Mouse (Mus musculus) thymus, adult 2 months (tissue): ENCODE measurements at regions not wholly inside any gene's neighbourhood (a gene's known extent, or its start where the extent isn't known, plus 50 kb on each side); places are given as distances from the start of the nearest gene placed in this dataset.

Experiments used
- DNase-seq: peaks from one replicate; pipeline ENCODE4 v3.0.0; 2021
- H3K27ac ChIP-seq: fragments of 200-500 bp; 2 replicates; pipeline ENCODE4 v1.5.1; 2012; ENCODE audit warnings: low read length, control low read depth; ENCODE audit not compliant: control insufficient read depth, insufficient read depth
- H3K27me3 ChIP-seq: fragments of 200-500 bp; 2 replicates; pipeline ENCODE4 v1.6.1; 2012; ENCODE audit warnings: mild to moderate bottlenecking, low read length, moderate library complexity, mixed read lengths; ENCODE audit not compliant: control insufficient read depth, insufficient read depth
- H3K36me3 ChIP-seq: fragments of 200-500 bp; 2 replicates; pipeline ENCODE4 v1.6.1; 2012; ENCODE audit warnings: mild to moderate bottlenecking, low read length, moderate library complexity; ENCODE audit not compliant: control insufficient read depth, insufficient read depth
- H3K4me1 ChIP-seq: fragments of 200-500 bp; replicated peaks from 2 replicates; pipeline ENCODE4 v1.6.1; 2012; ENCODE audit warnings: low read length; ENCODE audit not compliant: control insufficient read depth, insufficient read depth
- H3K4me3 ChIP-seq: fragments of 200-500 bp; 2 replicates; pipeline ENCODE4 v1.5.1; 2012; ENCODE audit warnings: mild to moderate bottlenecking, low read length, control low read depth, moderate library complexity; ENCODE audit not compliant: control insufficient read depth, insufficient read depth
- CTCF ChIP-seq: fragments of 200-500 bp; IDR thresholded peaks from 2 replicates; pipeline ENCODE4 v1.5.1; 2012; ENCODE audit warnings: mild to moderate bottlenecking, control low read depth, low read length, moderate library complexity, borderline replicate concordance; ENCODE audit not compliant: control insufficient read depth, poor library complexity, insufficient read depth; ENCODE audit errors: extremely low read depth
- POLR2A ChIP-seq: fragments of 200-500 bp; IDR thresholded peaks from 2 replicates; pipeline ENCODE4 v1.6.1; 2012; ENCODE audit warnings: mild to moderate bottlenecking, low read length, control low read depth, moderate library complexity; ENCODE audit not compliant: control insufficient read depth, poor library complexity, insufficient read depth; ENCODE audit errors: extremely low read depth
- WGBS: fragments of 180-500 bp; shearing (Covaris S2); methylation state at CpG from one replicate; pipeline ENCODE4 v1.1.7; 2018; 5-methylcytosine and 5-hydroxymethylcytosine counted together

DNA sequence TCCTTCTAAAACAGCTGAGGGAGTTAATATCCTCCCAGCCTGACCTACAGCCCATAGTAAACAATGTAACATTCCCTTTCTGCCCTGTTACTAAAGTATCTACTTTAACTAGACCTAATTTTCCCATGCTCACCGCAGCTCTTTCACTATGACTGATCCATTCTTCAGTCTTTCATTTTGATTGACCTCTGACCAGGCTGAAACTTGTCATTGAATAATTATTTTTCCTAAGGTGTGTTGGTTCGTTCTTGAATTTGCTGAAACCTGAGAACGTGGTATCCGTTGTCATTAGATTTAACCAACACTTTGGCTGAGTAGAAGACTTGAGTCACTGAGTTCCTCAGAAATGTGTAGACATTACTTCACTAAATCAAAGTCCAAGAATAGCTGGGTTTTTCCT is 168.7 kb downstream of the Sptssa start:
- no peak for TF ChIP-seq POLR2A
- TF ChIP-seq CTCF: no peak
- Histone ChIP-seq H3K4me3 (no peak overlapping the region), H3K27ac (no peak overlapping the region), H3K36me3 (no peaks in the 10 kb centered on the region), H3K27me3 (no peaks in the 10 kb centered on the region), H3K4me1 (no peaks in the 10 kb centered on the region)
- DNase-seq: no peak
- 91% methylated on average over 4 of the region's 4 CpGs for WGBS

DNA sequence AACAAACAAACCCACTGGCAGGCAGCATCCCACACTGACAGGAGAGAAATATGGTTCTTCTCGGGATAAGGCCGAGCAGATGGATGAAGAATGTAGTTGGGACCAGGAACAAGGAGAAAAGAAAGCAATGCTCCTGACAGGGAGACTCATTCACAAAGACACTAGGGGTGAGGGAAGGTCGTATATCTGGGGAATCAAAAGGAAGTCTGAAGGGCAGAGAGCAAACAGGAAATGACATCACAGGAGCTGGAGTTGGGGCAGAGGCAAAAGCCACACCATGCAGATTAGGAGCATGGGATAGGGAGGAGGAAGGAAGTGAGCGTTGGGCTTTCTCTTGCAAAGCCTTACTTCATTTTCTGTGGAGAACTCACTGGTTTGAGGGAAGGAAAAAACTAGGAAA is 174.4 kb downstream of the Sptssa start:
- no peaks in the 10 kb centered on the region for H3K36me3 ChIP-seq
- no peak overlapping the region for H3K27ac ChIP-seq
- no peaks in the 10 kb centered on the region for H3K27me3 ChIP-seq
- 55% methylated on average over 4 of the region's 4 CpGs for WGBS
- DNase-seq: no peak
- H3K4me3 ChIP-seq: no peak overlapping the region
- TF ChIP-seq POLR2A (no peak), CTCF (no peak)
- no peaks in the 10 kb centered on the region for H3K4me1 ChIP-seq

DNA sequence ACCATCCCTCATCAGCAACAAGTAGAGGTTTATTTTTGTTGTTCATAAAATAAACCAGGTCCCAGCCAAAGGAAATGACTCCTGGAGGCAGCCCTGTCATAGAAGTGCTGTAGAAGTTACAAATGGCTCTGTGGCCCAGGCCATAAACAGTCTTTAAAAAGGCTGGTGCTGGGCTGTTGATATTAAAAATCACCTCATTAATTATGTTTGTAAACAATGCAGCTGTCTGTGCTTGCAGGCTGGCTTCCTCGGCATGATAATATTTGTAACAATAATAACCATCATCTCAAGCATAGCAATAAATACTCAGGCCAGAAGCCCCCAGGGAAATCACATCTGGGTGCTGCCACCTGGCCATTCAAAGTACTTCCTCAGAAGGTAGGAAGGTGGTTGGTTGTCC is 176.5 kb downstream of the Sptssa start:
- H3K36me3 ChIP-seq: no peaks in the 10 kb centered on the region
- 83% methylated on average over 1 of the region's 1 CpGs for WGBS
- H3K27me3 ChIP-seq: no peaks in the 10 kb centered on the region

DNA sequence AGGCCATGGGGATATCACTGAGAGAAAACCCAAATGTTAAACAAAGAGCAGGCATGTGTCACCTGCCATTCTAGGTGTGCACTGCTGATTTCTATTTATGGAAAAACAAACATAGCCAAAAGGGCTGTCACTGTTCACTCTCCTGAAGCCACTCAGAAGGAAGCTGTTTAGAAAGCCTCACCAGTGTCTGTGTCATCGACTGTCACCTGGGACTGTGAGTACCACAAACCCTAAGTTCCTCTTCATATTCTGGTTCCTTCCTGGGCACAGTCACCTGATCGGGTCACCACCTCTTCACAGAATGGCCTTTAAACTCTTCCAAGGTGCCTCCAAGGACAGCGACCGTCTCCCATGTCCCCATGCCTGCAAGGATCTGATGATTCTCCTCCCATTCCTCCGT is 183.5 kb downstream of the Sptssa start:
- Histone ChIP-seq H3K36me3 (no peaks in the 10 kb centered on the region), H3K27me3 (no peaks in the 10 kb centered on the region), H3K4me1 (no peaks in the 10 kb centered on the region), H3K27ac (no peak overlapping the region), H3K4me3 (no peak overlapping the region)
- no peak for DNase-seq
- WGBS: 54% methylated on average over 5 of the region's 5 CpGs
- TF ChIP-seq POLR2A: no peak
- TF ChIP-seq CTCF: no peak

More for the DNA sequence above, 176.5 kb downstream of the Sptssa start:
- H3K4me3 ChIP-seq: no peak overlapping the region
- H3K4me1 ChIP-seq: no peaks in the 10 kb centered on the region
- no peak for DNase-seq
- no peak for TF ChIP-seq CTCF
- no peak for TF ChIP-seq POLR2A
- no peak overlapping the region for H3K27ac ChIP-seq

DNA sequence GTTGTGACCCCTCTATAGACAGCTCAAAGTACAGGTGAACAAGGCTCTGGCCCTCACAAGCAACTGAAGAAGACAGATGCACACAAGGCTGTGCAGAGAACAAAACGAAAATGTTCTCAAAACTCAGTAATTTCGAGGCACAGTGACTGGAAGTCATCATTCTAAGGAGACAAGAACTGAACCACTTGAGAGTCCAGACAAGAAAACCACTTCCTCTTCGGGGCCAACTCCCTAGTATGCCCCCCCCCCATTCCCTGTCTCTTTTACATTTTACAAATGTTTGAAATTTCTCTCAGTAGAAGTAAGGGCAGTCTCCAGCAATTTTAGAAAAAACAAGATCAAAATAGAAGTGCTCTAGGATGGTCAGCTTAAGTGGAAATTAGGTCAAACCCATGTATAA is 184.0 kb downstream of the Sptssa start:
- no peak overlapping the region for H3K4me3 ChIP-seq
- H3K27me3 ChIP-seq: no peaks in the 10 kb centered on the region
- TF ChIP-seq CTCF (no peak), POLR2A (no peak)
- no peaks in the 10 kb centered on the region for H3K36me3 ChIP-seq
- H3K27ac ChIP-seq: no peak overlapping the region
- DNase-seq: no peak
- no peaks in the 10 kb centered on the region for H3K4me1 ChIP-seq
- 3% methylated on average over 3 of the region's 3 CpGs for WGBS

DNA sequence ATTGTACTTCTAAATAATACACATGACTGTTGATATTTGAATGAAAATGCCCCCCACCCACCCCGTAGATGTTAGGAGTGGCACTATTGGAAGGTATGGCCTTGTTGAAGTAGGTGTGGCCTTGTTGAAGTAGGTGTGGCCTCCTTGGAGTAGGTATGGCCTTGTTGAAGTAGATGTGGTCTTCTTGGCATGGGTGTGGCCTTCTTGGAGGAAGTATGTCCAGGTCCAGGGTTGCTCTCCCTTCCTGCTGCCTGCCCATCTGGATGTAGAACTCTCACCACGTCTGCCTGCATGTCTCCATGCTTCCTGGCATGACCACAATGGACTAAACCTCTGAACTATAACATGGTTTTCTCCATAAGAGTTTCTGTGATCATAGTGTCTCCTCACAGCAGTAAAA is 188.7 kb downstream of the Sptssa start:
- no peak for TF ChIP-seq CTCF
- TF ChIP-seq POLR2A: no peak
- no peak for DNase-seq
- Histone ChIP-seq H3K27me3 (no peaks in the 10 kb centered on the region), H3K27ac (no peak overlapping the region), H3K36me3 (no peaks in the 10 kb centered on the region), H3K4me1 (no peaks in the 10 kb centered on the region), H3K4me3 (no peak overlapping the region)
- WGBS: 66% methylated on average over 2 of the region's 2 CpGs

DNA sequence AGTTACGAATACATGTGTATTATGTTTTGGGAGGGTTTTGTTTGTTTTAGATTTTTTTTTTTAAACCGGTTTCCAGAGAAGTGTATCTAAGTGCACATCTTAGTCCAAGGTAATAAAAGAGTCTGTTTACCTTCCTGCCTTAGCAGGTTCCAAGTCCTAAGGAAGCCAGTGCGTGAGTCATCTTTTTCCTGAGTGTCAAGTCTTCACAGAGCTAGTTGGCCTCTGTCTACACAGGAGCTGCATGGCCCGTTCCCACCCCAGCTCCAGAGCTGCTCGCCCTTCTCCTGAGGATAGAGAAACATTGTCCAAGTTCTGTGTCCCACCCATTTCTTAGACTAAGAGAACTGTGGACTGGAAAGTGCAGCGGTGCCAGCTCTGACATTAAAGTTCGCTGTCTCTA is 192.6 kb downstream of the Sptssa start:
- no peak for TF ChIP-seq POLR2A
- no peak for TF ChIP-seq CTCF
- WGBS: 95% methylated on average over 7 of the region's 7 CpGs
- no peaks in the 10 kb centered on the region for H3K27me3 ChIP-seq
- no peak overlapping the region for H3K4me3 ChIP-seq
- H3K27ac ChIP-seq: no peak overlapping the region
- H3K4me1 ChIP-seq: no peaks in the 10 kb centered on the region; the same call in 1 of the 2 replicates
- no peaks in the 10 kb centered on the region for H3K36me3 ChIP-seq
- no peak for DNase-seq
